Mouse (Mus musculus): Measurements from ENCODE around the gene B3gnt9.

GRCm38 (mm10) chr8:105303874-105304273 lies 48.9 kb upstream of the B3gnt9 start:
- TF ChIP-seq POLR2A (IDR thresholded peaks at IDR 0.05; ENCODE audit: borderline replicate concordance, low read depth, low read length) (no peak), CTCF (IDR thresholded peaks at IDR 0.05; ENCODE audit: low read depth, low read length) (no peak)

Data from bone marrow macrophage, adult 2 months (primary cell).